Comparison of ENCODE assay signal across 9 mouse cellular contexts in genomic region chr4:120131441-120132220, GRCm38 (mm10). TPM values are rescaled to one million over a fixed set of nuclear protein-coding genes. Genes with fewer than 3 reads are reported as not detected.
DNase-seq lines count a peak whose midpoint lies in the region; ATAC-seq lines count a peak whose summit lies in the region.
"Had no signal": no experiment of that assay in that cellular context is flagged by ENCODE, and none has a peak within 500 bp of the region (broad histone marks: within the 10 kb centered on the region; RNA-seq: fewer than 3 reads in every experiment).

No protein-coding gene starts in this region.

- ATAC-seq in cerebellum, adult (ENCODE audit: insufficient number of reproducible peaks, low FRiP score, low TSS enrichment): no peak

- peak; percentile 57 for DNase-seq in cerebellum, adult 11 months
- peak; percentile 90 for DNase-seq in 3T3-L1 (ENCODE audit: low read depth, low spot score)
- DNase-seq in cerebellum, postnatal 10 days: peak; percentile 95
- DNase-seq in kidney, postnatal 4 days: peak; percentile 64 to 66
- peak; percentile 52 for DNase-seq in urinary bladder, adult 2 months (ENCODE audit: low spot score)
- DNase-seq in right cerebral cortex, postnatal 36 days (ENCODE audit: low spot score in 2 of 2): no peak
- DNase-seq in frontal cortex, postnatal 36 days (ENCODE audit: low spot score in 2 of 2): no peak

RNA-seq across cellular contexts. Expression of gene Edn2, which starts 29.4 kb away (rescaled TPM):
- polyA plus RNA-seq in urinary bladder, adult 2 months (2012; rRNA removed): 0.10 and 0.24 TPM in 2 replicates
- polyA plus RNA-seq: limb, embryonic 11.5 days had no signal

Comparison
In these comparisons a context has a peak if more than half of its experiments do, and no peak if none do; other contexts are left out.
1. DNase-seq: peak in cerebellum, adult 11 months (single experiment), 3T3-L1 (single experiment), cerebellum, postnatal 10 days (2 of 2), kidney, postnatal 4 days (2 of 2) and urinary bladder, adult 2 months (single experiment); none in right cerebral cortex, postnatal 36 days (0 of 2) and frontal cortex, postnatal 36 days (0 of 2).